ENCODE assay signal across 17 mouse cellular contexts in the genomic region with DNA sequence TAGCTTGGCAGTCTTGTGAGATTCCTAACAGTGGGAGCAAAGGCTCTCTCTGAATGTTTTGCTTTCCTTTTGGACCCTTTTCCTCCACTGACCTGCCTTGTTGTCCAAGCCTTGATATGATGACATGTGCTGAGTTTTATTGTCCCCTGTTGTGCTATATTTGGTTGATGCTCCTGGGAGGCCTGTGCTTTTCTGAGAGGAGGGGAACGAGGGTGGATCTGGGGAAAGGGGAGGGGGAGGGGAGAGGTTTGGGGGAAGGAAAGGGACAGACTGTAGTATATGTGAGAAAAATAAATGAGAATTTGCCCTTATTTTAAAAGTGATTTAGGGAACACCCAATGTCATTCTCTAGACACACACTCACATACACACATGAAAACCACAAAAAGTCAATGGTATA. TPM values are rescaled to one million over a fixed set of nuclear protein-coding genes. Genes with fewer than 3 reads are reported as not detected.
"Had no signal": no experiment of that assay in that cellular context is flagged by ENCODE, and none has a peak within 500 bp of the region (broad histone marks: within the 10 kb centered on the region; RNA-seq: fewer than 3 reads in every experiment).

No protein-coding gene starts in this region.

RNA-seq across cellular contexts. Expression of a gene that starts 20.1 kb away (rescaled TPM):
- polyA plus RNA-seq: intestine, postnatal 0 days; kidney, embryonic 14.5 days; limb, embryonic 12.5 days; limb, embryonic 15.5 days; liver, embryonic 12.5 days; liver, embryonic 15.5 days; lung, adult 2 months; lung, embryonic 16.5 days; macrophage; midbrain, embryonic 10.5 days; midbrain, embryonic 14.5 days; midbrain, postnatal 0 days; neural tube, embryonic 13.5 days; small intestine, adult 2 months; spleen, adult 2 months; stomach, embryonic 16.5 days had no signal

RNA-seq across cellular contexts. Expression of a gene that starts 28.0 kb away (rescaled TPM):
- polyA plus RNA-seq: intestine, postnatal 0 days; kidney, adult 2 months; kidney, embryonic 14.5 days; limb, embryonic 12.5 days; liver, embryonic 12.5 days; liver, embryonic 15.5 days; lung, adult 2 months; lung, embryonic 16.5 days; macrophage; midbrain, embryonic 10.5 days; midbrain, embryonic 14.5 days; midbrain, postnatal 0 days; neural tube, embryonic 13.5 days; small intestine, adult 2 months; spleen, adult 2 months; stomach, embryonic 16.5 days had no signal
